Mouse (Mus musculus) neural tube, embryonic 11.5 days (tissue): ENCODE measurements at regions not wholly inside any gene's neighbourhood (a gene's known extent, or its start where the extent isn't known, plus 50 kb on each side); places are given as distances from the start of the nearest gene placed in this dataset.

Experiments used
- ATAC-seq: fragments of 200-750 bp; cut with Nextera tagmentation; 2 replicates; pipeline ENCODE4 v1.8.0; 2017; ENCODE audit warnings: moderate number of reproducible peaks, mild to moderate bottlenecking, moderate TSS enrichment, moderate library complexity; ENCODE audit not compliant: insufficient read depth, low FRiP score, low TSS enrichment
- DNase-seq: peaks from one replicate; pipeline ENCODE4 v3.0.0-alpha.2; 2015; ENCODE audit warnings: low spot score
- H3K27ac ChIP-seq: fragments of 300-500 bp; sonication (generic); 2 replicates; pipeline ENCODE4 v1.5.1; 2014; ENCODE audit warnings: low read depth, mild to moderate bottlenecking, low read length
- H3K27me3 ChIP-seq: fragments of 300-500 bp; sonication (generic); 2 replicates; pipeline ENCODE4 v1.6.1; 2014; ENCODE audit warnings: mild to moderate bottlenecking, low read length, mixed read lengths; ENCODE audit not compliant: control insufficient read depth, insufficient read depth
- H3K36me3 ChIP-seq: fragments of 300-500 bp; sonication (generic); 2 replicates; pipeline ENCODE4 v1.6.1; 2014; ENCODE audit warnings: mild to moderate bottlenecking, low read length, moderate library complexity, mixed read lengths; ENCODE audit not compliant: control insufficient read depth, insufficient read depth
- H3K4me1 ChIP-seq: fragments of 300-500 bp; sonication (generic); 2 replicates; pipeline ENCODE4 v1.6.1; 2014; ENCODE audit warnings: low read length, mixed read lengths; ENCODE audit not compliant: control insufficient read depth, insufficient read depth
- H3K4me2 ChIP-seq: fragments of 300-500 bp; sonication (generic); 2 replicates; pipeline ENCODE4 v1.6.1; 2014; ENCODE audit warnings: low read depth, mild to moderate bottlenecking, moderate library complexity
- H3K4me3 ChIP-seq: fragments of 300-500 bp; sonication (generic); 2 replicates; pipeline ENCODE4 v1.5.1; 2014; ENCODE audit warnings: low read depth, low read length
- H3K9ac ChIP-seq: fragments of 300-500 bp; sonication (generic); 2 replicates; pipeline ENCODE4 v1.6.1; 2014; ENCODE audit warnings: mild to moderate bottlenecking, low read length
- H3K9me3 ChIP-seq: fragments of 300-500 bp; sonication (generic); 2 replicates; pipeline ENCODE4 v1.6.1; 2016; ENCODE audit warnings: low read length; ENCODE audit not compliant: control insufficient read depth
- WGBS: fragments of 180-500 bp; shearing (Covaris S2); extraction: QIAGEN DNeasy Blood & Tissue Kit; methylation state at CpG from one replicate; pipeline ENCODE4 v1.1.7; 2014; 5-methylcytosine and 5-hydroxymethylcytosine counted together

DNA sequence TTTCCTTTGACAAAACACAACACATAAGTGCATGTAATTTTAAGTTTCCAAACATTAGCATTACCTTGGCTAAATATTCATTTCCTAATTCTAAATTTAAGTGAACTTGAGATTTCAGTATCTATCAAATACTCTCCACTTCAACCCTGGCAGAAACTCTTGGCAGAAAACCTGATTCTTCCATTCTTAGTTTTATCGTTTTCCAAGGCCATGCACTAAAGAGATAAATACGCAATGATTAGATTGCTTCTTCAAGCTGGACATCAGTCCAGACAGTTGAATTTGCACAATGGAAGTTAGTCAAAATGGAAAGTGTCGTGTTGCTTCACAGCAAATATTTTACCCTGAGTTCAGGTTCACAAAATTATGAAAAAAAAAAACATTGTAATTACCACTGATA is 1223.4 kb upstream of the Flrt2 start:
- Histone ChIP-seq H3K9ac (no peak overlapping the region), H3K4me2 (no peak overlapping the region), H3K4me3 (no peak overlapping the region), H3K36me3 (no peaks in the 10 kb centered on the region), H3K27me3 (no peaks in the 10 kb centered on the region), H3K9me3 (no peaks in the 10 kb centered on the region), H3K27ac (no peak overlapping the region), H3K4me1 (no peaks in the 10 kb centered on the region)
- DNase-seq (no peak), ATAC-seq (no peak)
- 91% methylated on average over 3 of the region's 3 CpGs for WGBS

DNA sequence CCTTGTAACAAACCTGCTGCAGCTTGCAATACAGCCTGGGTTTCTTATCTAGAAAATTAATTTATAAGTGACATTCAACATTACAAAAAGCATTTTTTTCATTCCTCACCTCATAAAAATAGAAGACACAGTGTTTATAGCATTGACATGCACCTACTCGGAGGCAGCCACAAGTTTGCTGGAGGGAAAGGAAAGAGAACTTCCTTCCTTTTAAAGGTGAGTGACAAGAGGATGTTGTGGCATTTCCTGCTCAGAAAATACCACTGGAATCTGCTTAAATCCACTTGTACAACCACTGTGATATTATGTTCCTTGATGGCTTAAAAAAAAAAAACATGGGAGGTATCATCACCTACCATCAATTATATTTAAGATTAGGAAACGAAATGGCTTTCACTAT is 1222.2 kb upstream of the Flrt2 start:
- Histone ChIP-seq H3K27ac (no peak overlapping the region), H3K4me3 (no peak overlapping the region), H3K4me1 (no peaks in the 10 kb centered on the region), H3K27me3 (no peaks in the 10 kb centered on the region), H3K4me2 (no peak overlapping the region), H3K9ac (no peak overlapping the region), H3K36me3 (no peaks in the 10 kb centered on the region), H3K9me3 (no peaks in the 10 kb centered on the region)
- 67% methylated on average over 2 of the region's 2 CpGs for WGBS
- ATAC-seq (no peak), DNase-seq (no peak)

DNA sequence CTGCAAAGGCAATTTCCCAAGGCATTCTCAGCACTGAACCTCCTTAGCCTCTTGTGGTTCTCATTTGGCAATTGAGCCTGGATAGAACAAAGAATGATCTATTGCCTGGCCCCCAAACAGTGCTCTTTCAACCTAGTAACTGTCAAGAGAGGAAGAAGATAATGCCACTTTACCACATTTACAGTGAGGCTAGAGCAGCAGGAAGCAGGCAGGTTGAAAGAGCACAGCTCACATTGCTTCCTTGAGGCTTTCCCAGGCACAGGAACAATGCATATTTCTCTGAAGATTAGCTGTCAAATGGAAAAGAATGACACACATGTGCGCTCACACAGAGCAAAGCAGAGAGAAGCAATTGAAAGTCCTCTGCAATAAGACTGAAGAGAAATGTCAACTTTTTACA is 1221.0 kb upstream of the Flrt2 start:
- Histone ChIP-seq H3K4me2 (no peak overlapping the region), H3K4me1 (no peaks in the 10 kb centered on the region), H3K36me3 (no peaks in the 10 kb centered on the region), H3K9me3 (no peaks in the 10 kb centered on the region), H3K9ac (no peak overlapping the region), H3K27ac (no peak overlapping the region), H3K27me3 (no peaks in the 10 kb centered on the region), H3K4me3 (no peak overlapping the region)
- no peak for ATAC-seq
- 29% methylated on average over 1 of the region's 1 CpGs for WGBS
- DNase-seq = no peak

DNA sequence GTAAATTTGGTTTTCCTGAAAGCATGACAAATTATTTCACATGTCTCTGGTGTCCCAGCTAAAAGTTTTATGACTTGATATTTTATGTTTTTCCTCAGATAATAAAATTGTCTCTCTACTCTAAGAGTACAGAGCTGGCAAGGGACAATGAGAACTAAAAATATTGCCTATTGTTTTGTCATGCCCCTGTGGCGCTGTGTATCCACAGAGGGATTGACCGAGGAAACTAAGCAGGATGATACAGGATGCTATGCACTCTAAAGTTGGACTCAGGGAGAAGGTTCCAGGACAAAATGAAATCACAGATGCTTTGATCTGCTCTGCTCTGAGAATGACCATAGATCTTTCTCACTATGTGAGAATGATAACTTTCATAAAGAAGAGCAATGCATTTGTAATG is 1203.3 kb upstream of the Flrt2 start:
- Histone ChIP-seq H3K4me2 (no peak overlapping the region), H3K4me3 (no peak overlapping the region), H3K9ac (no peak overlapping the region), H3K9me3 (no peaks in the 10 kb centered on the region), H3K36me3 (no peaks in the 10 kb centered on the region), H3K27me3 (no peaks in the 10 kb centered on the region), H3K27ac (no peak overlapping the region), H3K4me1 (no peaks in the 10 kb centered on the region)
- DNase-seq (no peak), ATAC-seq (no peak)
- 78% methylated on average over 2 of the region's 2 CpGs for WGBS

DNA sequence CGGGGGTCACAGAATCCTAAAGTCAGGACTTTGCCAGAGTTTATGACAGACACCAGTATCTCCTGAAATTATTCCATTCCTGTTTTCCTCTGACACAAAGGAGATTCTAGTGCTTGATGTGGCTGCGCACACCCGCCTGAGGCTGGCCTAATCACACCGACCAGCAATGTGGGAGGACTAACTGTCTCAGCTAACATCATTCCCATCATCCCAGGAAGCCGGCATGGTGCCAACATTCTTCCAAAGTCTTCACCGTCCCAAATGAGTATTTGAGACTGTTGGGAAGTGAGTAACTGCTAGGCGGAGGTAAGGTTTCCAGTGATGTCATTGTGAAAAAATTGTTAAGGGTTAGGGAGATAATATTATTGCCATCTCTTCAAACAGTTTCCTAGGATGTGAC is 1183.9 kb upstream of the Flrt2 start:
- WGBS = 79% methylated on average over 7 of the region's 7 CpGs
- ATAC-seq (no peak), DNase-seq (no peak)
- Histone ChIP-seq H3K4me2 (no peak overlapping the region), H3K27me3 (no peaks in the 10 kb centered on the region), H3K36me3 (no peaks in the 10 kb centered on the region), H3K4me1 (no peaks in the 10 kb centered on the region), H3K4me3 (no peak overlapping the region), H3K9me3 (no peaks in the 10 kb centered on the region), H3K9ac (no peak overlapping the region), H3K27ac (no peak overlapping the region)

DNA sequence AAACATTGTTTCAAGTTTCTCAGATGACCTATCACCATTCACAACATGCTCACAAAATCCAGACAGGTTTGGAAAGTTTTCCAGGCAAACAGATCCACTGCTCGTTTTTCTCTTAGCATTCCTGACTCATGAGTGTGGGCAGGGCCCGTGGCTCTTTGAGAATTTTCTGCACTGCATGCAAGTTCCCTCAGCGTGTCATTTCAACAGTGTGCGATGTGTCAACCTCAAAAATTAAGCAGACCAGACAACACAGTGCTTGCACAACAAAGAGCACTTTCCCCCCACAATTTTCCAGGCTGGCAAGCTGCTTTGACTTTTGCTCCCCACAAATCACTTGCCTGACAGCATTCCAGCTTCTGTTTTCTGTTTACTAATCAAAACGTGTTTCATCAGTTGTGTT is 1182.2 kb upstream of the Flrt2 start:
- Histone ChIP-seq H3K27me3 (no peaks in the 10 kb centered on the region), H3K4me2 (no peak overlapping the region), H3K4me1 (no peaks in the 10 kb centered on the region), H3K9ac (no peak overlapping the region), H3K9me3 (no peaks in the 10 kb centered on the region), H3K27ac (no peak overlapping the region), H3K36me3 (no peaks in the 10 kb centered on the region), H3K4me3 (no peak overlapping the region)
- DNase-seq (no peak), ATAC-seq (no peak)
- WGBS = 28% methylated on average over 5 of the region's 5 CpGs

DNA sequence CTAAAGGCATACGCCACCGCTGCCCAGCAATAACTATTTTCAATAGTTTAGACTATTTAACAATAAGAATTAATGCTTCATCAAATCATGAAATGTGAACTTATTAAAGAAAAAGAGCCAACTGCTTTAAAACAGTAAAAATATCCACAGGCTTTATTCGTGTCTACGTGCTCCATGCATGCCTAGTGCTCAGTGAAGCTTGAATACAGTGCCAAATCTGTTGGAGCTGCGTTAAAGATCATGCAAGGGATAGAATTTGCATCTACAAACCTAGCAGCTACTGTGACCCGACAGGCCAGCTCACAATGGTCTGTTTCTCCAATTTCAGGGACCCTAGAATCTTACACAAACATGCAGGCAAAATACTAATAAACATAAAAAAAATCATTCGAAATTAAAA is 1147.3 kb upstream of the Flrt2 start:
- H3K27me3 ChIP-seq = no peaks in the 10 kb centered on the region
- no peaks in the 10 kb centered on the region for H3K4me1 ChIP-seq
- H3K4me2 ChIP-seq = no peak overlapping the region
- H3K27ac ChIP-seq = no peak overlapping the region
- no peak overlapping the region for H3K9ac ChIP-seq
- no peaks in the 10 kb centered on the region for H3K9me3 ChIP-seq
- ATAC-seq (no peak), DNase-seq (no peak)
- 86% methylated on average over 7 of the region's 7 CpGs for WGBS
- H3K36me3 ChIP-seq = no peaks in the 10 kb centered on the region
- no peak overlapping the region for H3K4me3 ChIP-seq

DNA sequence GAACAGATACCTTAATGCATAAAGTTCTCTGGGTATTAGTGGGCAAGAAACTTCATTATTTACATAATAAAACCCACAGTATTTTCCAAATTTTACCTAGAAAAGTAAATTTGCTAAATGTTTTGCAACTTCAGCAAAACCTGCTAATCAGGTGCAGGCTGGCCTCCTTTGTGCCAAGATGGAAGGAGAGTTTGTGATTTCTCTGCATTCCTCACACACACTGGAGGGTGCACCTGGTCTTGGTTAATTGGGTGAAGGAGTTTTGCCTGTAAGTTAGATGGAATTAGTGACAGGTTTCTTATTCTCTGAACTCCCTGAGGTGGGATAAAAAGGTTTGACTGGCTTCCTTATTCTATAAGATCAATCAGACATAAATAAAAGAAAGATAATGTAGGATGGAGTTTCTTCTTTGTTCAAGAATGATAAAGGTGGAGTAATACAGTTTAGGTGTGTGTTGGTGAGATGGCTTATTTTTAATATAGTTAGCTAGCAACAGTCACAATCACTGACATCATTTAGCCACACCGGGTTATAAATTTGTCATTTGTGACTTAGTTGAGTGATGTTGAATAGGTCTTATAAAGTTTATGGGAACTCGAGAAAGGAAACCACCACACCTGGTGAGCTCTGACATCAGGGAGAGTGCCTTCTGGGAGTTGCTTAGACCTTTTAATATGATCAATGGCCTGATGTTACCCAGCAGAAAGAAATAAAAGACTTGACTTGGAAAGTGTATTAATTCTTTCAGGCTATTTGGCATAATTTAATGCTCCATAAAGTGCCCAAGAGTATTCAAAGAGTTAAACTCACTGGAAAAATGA is 1131.4 kb upstream of the Flrt2 start:
- Histone ChIP-seq H3K27ac (no peak overlapping the region), H3K36me3 (no peaks in the 10 kb centered on the region), H3K4me2 (no peak overlapping the region), H3K9ac (no peak overlapping the region), H3K9me3 (no peaks in the 10 kb centered on the region), H3K4me3 (no peak overlapping the region), H3K27me3 (no peaks in the 10 kb centered on the region), H3K4me1 (no peaks in the 10 kb centered on the region)
- WGBS = 80% methylated on average over 2 of the region's 2 CpGs
- DNase-seq = no peak
- no peak for ATAC-seq

DNA sequence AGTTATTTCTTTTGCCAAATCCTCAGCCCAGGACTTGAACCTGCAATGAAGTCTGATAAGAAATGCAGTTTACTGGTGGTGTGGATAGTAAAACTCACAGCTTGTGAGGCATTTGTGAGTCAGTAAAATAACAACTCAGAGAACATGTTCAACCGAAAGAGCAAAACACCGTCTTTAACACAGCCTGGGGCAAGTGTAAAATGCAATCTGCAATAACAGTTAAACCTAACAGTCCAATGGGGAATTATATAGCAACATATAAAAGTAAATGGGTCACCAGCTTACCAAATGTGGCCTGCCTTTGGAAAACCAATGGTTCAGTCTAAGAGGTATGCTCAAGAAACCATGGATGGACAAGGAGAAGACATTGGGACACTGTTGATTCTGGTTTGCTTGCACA is 1117.0 kb upstream of the Flrt2 start:
- Histone ChIP-seq H3K9me3 (no peaks in the 10 kb centered on the region), H3K27ac (no peak overlapping the region), H3K4me1 (no peaks in the 10 kb centered on the region), H3K27me3 (no peaks in the 10 kb centered on the region), H3K9ac (no peak overlapping the region), H3K4me2 (no peak overlapping the region), H3K36me3 (no peaks in the 10 kb centered on the region), H3K4me3 (no peak overlapping the region)
- DNase-seq (no peak), ATAC-seq (no peak)
- 82% methylated on average over 2 of the region's 2 CpGs for WGBS
